Mouse (Mus musculus) frontal cortex, adult (tissue): ENCODE results near the gene Fbxw27.
"Not testable (repeated sequence)": the region's sequence is repeated elsewhere in the genome, so short reads cannot be mapped to it uniquely, and the experiment has no call there.

ENCODE experiments used
- ATAC-seq: cut with Nextera tagmentation; 2 replicates; pipeline ENCODE4 v1.9.2; 2017; ENCODE audit warnings: mild to moderate bottlenecking, moderate library complexity, mixed read lengths; ENCODE audit not compliant: low TSS enrichment

Gene Fbxw27

GRCm38 (mm10) chr9:109790570-109790969, at the start of gene Fbxw27:
Fbxw27 (minus strand) TSS chr9:109790670.
- not testable (repeated sequence) for ATAC-seq

GRCm38 (mm10) chr9:109833088-109833412, 42.6 kb upstream of the Fbxw27 start:
- no peak; the same call in none of the 2 replicates for ATAC-seq

- ATAC-seq = peak; percentile 98
Measured at GRCm38 (mm10) chr9:109832391-109833087, 42.1 kb upstream of the Fbxw27 start, which contains the start of gene Nme6. Nme6 (plus strand) TSS chr9:109832749.

- no peak for ATAC-seq
Measured at GRCm38 (mm10) chr9:109826181-109826580, 35.7 kb upstream of the Fbxw27 start.

- ATAC-seq = no peak
Measured at GRCm38 (mm10) chr9:109825739-109826138, 35.3 kb upstream of the Fbxw27 start.

GRCm38 (mm10) chr9:109816341-109816740, 25.9 kb upstream of the Fbxw27 start:
- peak; percentile 38; the same call in 1 of the 2 replicates for ATAC-seq

- ATAC-seq = peak; percentile 92
Measured at GRCm38 (mm10) chr9:109813424-109813823, 23.0 kb upstream of the Fbxw27 start.

- ATAC-seq = no peak
Measured at GRCm38 (mm10) chr9:109811980-109812379, 21.5 kb upstream of the Fbxw27 start, which contains the start of gene Spink8. Spink8 (plus strand) TSS chr9:109812280.

GRCm38 (mm10) chr9:109807898-109808297, 17.4 kb upstream of the Fbxw27 start:
- ATAC-seq = no peak

- ATAC-seq = no peak
Measured at GRCm38 (mm10) chr9:109806695-109807293, 16.3 kb upstream of the Fbxw27 start.

- no peak for ATAC-seq
Measured at GRCm38 (mm10) chr9:109806260-109806659, 15.8 kb upstream of the Fbxw27 start.

- ATAC-seq = not testable (repeated sequence)
Measured at GRCm38 (mm10) chr9:109805596-109805995, 15.1 kb upstream of the Fbxw27 start.

GRCm38 (mm10) chr9:109798051-109798450, 7.6 kb upstream of the Fbxw27 start:
- ATAC-seq = 0 out of 2 replicates have a peak, but pooled peaks have one; percentile 50

GRCm38 (mm10) chr9:109795811-109796210, 5.3 kb upstream of the Fbxw27 start:
- ATAC-seq = no peak

GRCm38 (mm10) chr9:109795221-109795620, 4.8 kb upstream of the Fbxw27 start:
- no peak for ATAC-seq

GRCm38 (mm10) chr9:109766841-109767240, 23.6 kb downstream of the Fbxw27 start:
- ATAC-seq = not testable (repeated sequence)

- ATAC-seq = not testable (repeated sequence)
Measured at GRCm38 (mm10) chr9:109745989-109746388, 44.5 kb downstream of the Fbxw27 start, which contains the start of gene Fbxw26. Fbxw26 (minus strand) TSS chr9:109746089.
